Mouse (Mus musculus) CD4-positive naive resting alpha-beta T cell, adult 76 days (primary cell): ENCODE measurements around the gene Cypt12. TPM values are rescaled to one million over a fixed set of nuclear protein-coding genes. Genes with fewer than 3 reads are reported as not detected.

ENCODE experiments used
- total RNA-seq: library from RNA; stranded (reverse); gene quantifications from one replicate; pipeline ENCODE4 v1.2.4, GENCODE M21; 2023

Cypt12 gene
- total RNA-seq, result not detected

GRCm38 (mm10) chr3:17948299-17948698, at the start of gene Cypt12:
Gene Cypt12 (plus strand): TSS chr3:17948410.

